Mouse (Mus musculus) heart, adult 2 months (tissue): Measurements from ENCODE around the gene Nudt16. TPM values are rescaled to one million over a fixed set of nuclear protein-coding genes. Genes with fewer than 3 reads are reported as not detected.
"Not testable (repeated sequence)": the region's sequence is repeated elsewhere in the genome, so short reads cannot be mapped to it uniquely, and the experiment has no call there.

Experiments used
- DNase-seq, 2 experiments: peaks; one replicate each; pipeline ENCODE4 v3.0.0; 2021
- H3K27ac ChIP-seq: fragments of 200-600 bp; 2 replicates; pipeline ENCODE4 v1.8.1; 2022
- H3K27me3 ChIP-seq: fragments of 200-500 bp; 2 replicates; pipeline ENCODE4 v1.6.1; 2012; ENCODE audit warnings: mild to moderate bottlenecking, low read length, inconsistent platforms, mixed read lengths; ENCODE audit not compliant: control insufficient read depth, insufficient read depth
- H3K36me3 ChIP-seq: fragments of 200-500 bp; 2 replicates; pipeline ENCODE4 v1.6.1; 2012; ENCODE audit warnings: low read length, inconsistent platforms; ENCODE audit not compliant: control insufficient read depth, insufficient read depth
- H3K4me1 ChIP-seq: fragments of 200-500 bp; 2 replicates; pipeline ENCODE4 v1.6.1; 2011; ENCODE audit warnings: low read length; ENCODE audit not compliant: control insufficient read depth, insufficient read depth
- H3K4me3 ChIP-seq: fragments of 200-600 bp; 2 replicates; pipeline ENCODE4 v1.8.1; 2022
- H3K79me2 ChIP-seq: fragments of 200-500 bp; replicated peaks from 2 replicates; pipeline ENCODE4 v1.6.1; 2012; ENCODE audit warnings: mild to moderate bottlenecking, inconsistent platforms, low read length, moderate library complexity, mixed read lengths; ENCODE audit not compliant: control insufficient read depth, insufficient read depth
- H3K9ac ChIP-seq: fragments of 200-500 bp; 2 replicates; pipeline ENCODE4 v1.6.1; 2012; ENCODE audit warnings: low read depth, mild to moderate bottlenecking, control low read depth, inconsistent platforms, low read length, mixed read lengths
- CTCF ChIP-seq: fragments of 200-600 bp; IDR thresholded peaks from 2 replicates; pipeline ENCODE4 v1.8.1; 2022; ENCODE audit warnings: antibody characterized with exemption, mild to moderate bottlenecking, moderate library complexity
- EP300 ChIP-seq: fragments of 200-500 bp; IDR thresholded peaks from 2 replicates; pipeline ENCODE4 v1.6.1; 2011; ENCODE audit warnings: low read depth, low read length, control low read depth; ENCODE audit not compliant: insufficient read depth
- POLR2A ChIP-seq: fragments of 200-500 bp; IDR thresholded peaks from 2 replicates; pipeline ENCODE4 v1.6.1; 2011; ENCODE audit warnings: mild to moderate bottlenecking, low read depth, low read length, control low read depth; ENCODE audit not compliant: insufficient read depth
- WGBS: fragments of 180-500 bp; shearing (Covaris S2); methylation state at CpG from one replicate; pipeline ENCODE4 v1.1.7; 2018; 5-methylcytosine and 5-hydroxymethylcytosine counted together
- intact Hi-C: fragments of 180-260 bp; cut with DNase I; formaldehyde crosslinking; loops from one replicate; pipeline ENCODE4 v1.15.1; 2025
- polyA plus RNA-seq: library from polyadenylated mRNA; depleted of rRNA; stranded (reverse); fragments of >200 nt; gene quantifications from 2 replicates; pipeline ENCODE4 v1.2.3, GENCODE M21; 2012; rRNA removed
- total RNA-seq, 2 experiments: library from RNA; stranded (reverse); gene quantifications; 2 replicates each; pipeline ENCODE4 v1.2.3; 2021

Gene Nudt16
- total and polyA plus RNA-seq, 3 experiments: 4.5 to 7.5 (median 5.3) TPM

- intact Hi-C loops: loop anchor here (5.0 to 10.0 kb wide), 3 partner anchors 78 to 364 kb away; partner anchors contain the start of genes Aste1, Mrpl3 and Nek11
- TF ChIP-seq POLR2A (no peak), EP300 (no peak), CTCF (no peak)
These were observed 1.3 kb downstream of the Nudt16 start for GRCm38 (mm10) chr9:105130331-105130730.

GRCm38 (mm10) chr9:105125206-105125605, 6.4 kb downstream of the Nudt16 start:
- DNase-seq, H3K27ac ChIP-seq, H3K79me2 ChIP-seq, H3K27me3 ChIP-seq, H3K36me3 ChIP-seq, H3K9ac ChIP-seq, H3K4me3 ChIP-seq, H3K4me1 ChIP-seq: not testable (repeated sequence)
- WGBS: 45% methylated on average over 3 of the region's 3 CpGs
- intact Hi-C loops: loop anchor here (5.0 kb wide), 1 partner anchor 48 kb away; no protein-coding TSS in a partner anchor

More at GRCm38 (mm10) chr9:105130331-105130730, 1.3 kb downstream of the Nudt16 start:
- peaks cover 4% of the 10 kb centered on the region for H3K4me1 ChIP-seq
- H3K27me3 ChIP-seq: no peaks in the 10 kb centered on the region
- no peaks in the 10 kb centered on the region for H3K79me2 ChIP-seq
- no peak for DNase-seq
- H3K9ac ChIP-seq: no peak overlapping the region
- 97% methylated on average over 8 of the region's 8 CpGs for WGBS
- no peak overlapping the region for H3K4me3 ChIP-seq
- no peaks in the 10 kb centered on the region for H3K36me3 ChIP-seq
- no peak overlapping the region for H3K27ac ChIP-seq

GRCm38 (mm10) chr9:105103893-105104292, 27.7 kb downstream of the Nudt16 start:
- intact Hi-C loops: no loop called here

GRCm38 (mm10) chr9:105101911-105102310, 29.7 kb downstream of the Nudt16 start:
- intact Hi-C loops: no loop called here
- no peak overlapping the region for H3K9ac ChIP-seq
- 47% methylated on average over 1 of the region's 1 CpGs for WGBS
- no peaks in the 10 kb centered on the region for H3K36me3 ChIP-seq
- no peak for TF ChIP-seq CTCF
- TF ChIP-seq EP300: no peak
- no peak for TF ChIP-seq POLR2A
- H3K4me1 ChIP-seq: no peaks in the 10 kb centered on the region
- no peaks in the 10 kb centered on the region for H3K79me2 ChIP-seq
- H3K4me3 ChIP-seq: no peak overlapping the region
- no peak overlapping the region for H3K27ac ChIP-seq
- no peaks in the 10 kb centered on the region for H3K27me3 ChIP-seq
- DNase-seq: no peak

More at GRCm38 (mm10) chr9:105103893-105104292, 27.7 kb downstream of the Nudt16 start:
- Histone ChIP-seq H3K9ac (no peak overlapping the region), H3K36me3 (no peaks in the 10 kb centered on the region), H3K27ac (no peak overlapping the region), H3K27me3 (no peaks in the 10 kb centered on the region), H3K4me1 (no peaks in the 10 kb centered on the region), H3K79me2 (no peaks in the 10 kb centered on the region), H3K4me3 (no peak overlapping the region)
- DNase-seq: no peak
- no peak for TF ChIP-seq POLR2A
- TF ChIP-seq CTCF: no peak
- TF ChIP-seq EP300: no peak
- WGBS: 88% methylated on average over 5 of the region's 5 CpGs

- WGBS: 49% methylated on average over 15 of the region's 15 CpGs
- Histone ChIP-seq H3K4me1 (no peaks in the 10 kb centered on the region), H3K27ac (no peak overlapping the region), H3K27me3 (no peaks in the 10 kb centered on the region), H3K9ac (no peak overlapping the region), H3K4me3 (no peak overlapping the region), H3K79me2 (no peaks in the 10 kb centered on the region), H3K36me3 (no peaks in the 10 kb centered on the region)
- DNase-seq: no peak
- intact Hi-C loops: no loop called here
- no peak for TF ChIP-seq POLR2A
- TF ChIP-seq CTCF: no peak
- TF ChIP-seq EP300: no peak
These were observed 30.6 kb downstream of the Nudt16 start for GRCm38 (mm10) chr9:105100807-105101570.

- H3K4me1 ChIP-seq: no peaks in the 10 kb centered on the region
- H3K4me3 ChIP-seq: no peak overlapping the region
- no peaks in the 10 kb centered on the region; the same call in 1 of the 2 replicates for H3K36me3 ChIP-seq
- TF ChIP-seq EP300 (no peak), CTCF (no peak)
- H3K79me2 ChIP-seq: no peaks in the 10 kb centered on the region
- no peak overlapping the region for H3K27ac ChIP-seq
- no peak for DNase-seq
- intact Hi-C loops: no loop called here
- no peaks in the 10 kb centered on the region for H3K27me3 ChIP-seq
- no peak overlapping the region for H3K9ac ChIP-seq
- 86% methylated on average over 3 of the region's 3 CpGs for WGBS
These were observed 51.4 kb downstream of the Nudt16 start for GRCm38 (mm10) chr9:105080246-105080645.

Other genes with a start within 250 kb of the Nudt16 start
- 100 to 1,000 TPM; 174 to 183 TPM for gene Mrpl3, start 78.6 kb downstream of the Nudt16 start, total RNA-seq
- gene Mrpl3, start 78.6 kb downstream of the Nudt16 start, polyA plus RNA-seq: 72.3 and 92.3 TPM in 2 replicates
- not detected for gene 1700080E11Rik, start 13.3 kb upstream of the Nudt16 start, total RNA-seq
- gene 1700080E11Rik, start 13.3 kb upstream of the Nudt16 start, polyA plus RNA-seq: not detected in 2 replicates